Mouse (Mus musculus) left cerebral cortex, postnatal 10 days (tissue): ENCODE results near the gene Capn11. TPM values are rescaled to one million over a fixed set of nuclear protein-coding genes. Genes with fewer than 3 reads are reported as not detected.

Experiments
- DNase-seq, 2 experiments: peaks; one replicate each; pipeline ENCODE4 v3.0.0; 2021 to 2022; ENCODE audit warnings: low spot score in 2 of 2, mixed read lengths in 1 of 2; ENCODE audit errors: extremely low spot score in 1 of 2
- intact Hi-C: fragments of 180-260 bp; cut with DNase I; formaldehyde crosslinking; loops from one replicate; pipeline ENCODE4 v1.15.1; 2025
- total RNA-seq, 2 experiments: library from RNA; stranded (reverse); gene quantifications; 2 replicates each; pipeline ENCODE4 v1.2.3; 2021

The Capn11 gene
- total RNA-seq, 2 experiments from 2014 or later, result 0.39 TPM; not detected in 1

- no peak for DNase-seq
- intact Hi-C loops, result no loop called here
These were observed 66.3 kb downstream of the Capn11 start for GRCm38 (mm10) chr17:45592606-45593431.

- intact Hi-C loops, result no loop called here
These were observed 67.2 kb downstream of the Capn11 start for GRCm38 (mm10) chr17:45591701-45592605.

GRCm38 (mm10) chr17:45590410-45590809 lies 68.7 kb downstream of the Capn11 start:
- intact Hi-C loops, result no loop called here
- no peak for DNase-seq

More at GRCm38 (mm10) chr17:45591701-45592605, 67.2 kb downstream of the Capn11 start:
- DNase-seq, result peak in 1 of 2 experiments; percentile 69

GRCm38 (mm10) chr17:45589844-45590243 lies 69.3 kb downstream of the Capn11 start:
- intact Hi-C loops, result no loop called here
- no peak for DNase-seq

GRCm38 (mm10) chr17:45589236-45589635 lies 69.9 kb downstream of the Capn11 start:
- DNase-seq, result no peak
- intact Hi-C loops, result no loop called here

- intact Hi-C loops, result no loop called here
These were observed 70.8 kb downstream of the Capn11 start for GRCm38 (mm10) chr17:45588370-45588769.

GRCm38 (mm10) chr17:45586449-45586837 lies 72.7 kb downstream of the Capn11 start:
- intact Hi-C loops, result no loop called here
- no peak for DNase-seq

More at GRCm38 (mm10) chr17:45588370-45588769, 70.8 kb downstream of the Capn11 start:
- no peak for DNase-seq

- DNase-seq, result no peak
- intact Hi-C loops, result no loop called here
These were observed 73.2 kb downstream of the Capn11 start for GRCm38 (mm10) chr17:45585725-45586448.

- DNase-seq, result peak; percentile 68 to 89
- intact Hi-C loops, result loop anchor here (5.0 kb wide), 2 partner anchors 42 to 57 kb away; no protein-coding TSS in a partner anchor
These were observed 74.0 kb downstream of the Capn11 start for GRCm38 (mm10) chr17:45584939-45585678.

GRCm38 (mm10) chr17:45584096-45584896 lies 74.8 kb downstream of the Capn11 start:
- peak; percentile 79 to 92 for DNase-seq
- intact Hi-C loops, result loop anchor here (5.0 kb wide), 2 partner anchors 43 to 58 kb away; no protein-coding TSS in a partner anchor

- intact Hi-C loops, result loop anchor here (5.0 kb wide), 2 partner anchors 44 to 59 kb away; no protein-coding TSS in a partner anchor
- no peak for DNase-seq
These were observed 76.3 kb downstream of the Capn11 start for GRCm38 (mm10) chr17:45582715-45583355.

GRCm38 (mm10) chr17:45582188-45582587 lies 76.9 kb downstream of the Capn11 start:
- no peak for DNase-seq
- intact Hi-C loops, result loop anchor here (5.0 kb wide), 2 partner anchors 45 to 60 kb away; no protein-coding TSS in a partner anchor

- peak; percentile 63 to 78 for DNase-seq
- intact Hi-C loops, result loop anchor here (5.0 kb wide), 2 partner anchors 46 to 61 kb away; no protein-coding TSS in a partner anchor
These were observed 77.5 kb downstream of the Capn11 start for GRCm38 (mm10) chr17:45581567-45581983.

GRCm38 (mm10) chr17:45580958-45581477 lies 78.1 kb downstream of the Capn11 start:
- DNase-seq, result peak in 1 of 2 experiments; percentile 66
- intact Hi-C loops, result loop anchor here (5.0 kb wide), 2 partner anchors 46 to 61 kb away; no protein-coding TSS in a partner anchor
